Mouse (Mus musculus) CH12.LX (cell line): ENCODE measurements around the gene Phf23. TPM values are rescaled to one million over a fixed set of nuclear protein-coding genes. Genes with fewer than 3 reads are reported as not detected.

Source experiments
- DNase-seq: peaks from one replicate; pipeline ENCODE4 v3.0.0-alpha.2; 2013; ENCODE audit errors: extremely low read depth
- H3K27ac ChIP-seq: 2 replicates; pipeline ENCODE4 v1.5.1; 2012; ENCODE audit warnings: low read depth, mild to moderate bottlenecking, control low read depth, moderate library complexity; ENCODE audit not compliant: insufficient read depth
- H3K27me3 ChIP-seq: replicated peaks from 2 replicates; pipeline ENCODE3; 2012; ENCODE audit warnings: inconsistent platforms
- H3K36me3 ChIP-seq, 2 experiments: replicated peaks in 1 of 2; 2 replicates each; pipeline versions ENCODE3 to v1.6.1; 2012; ENCODE audit warnings: inconsistent platforms in 1 of 2, low read length in 1 of 2, mild to moderate bottlenecking in 1 of 2, mixed read lengths in 1 of 2, moderate library complexity in 1 of 2; ENCODE audit not compliant: control insufficient read depth in 1 of 2, insufficient read depth in 1 of 2
- H3K4me1 ChIP-seq, 2 experiments: 2 replicates each; pipeline ENCODE4 v1.6.1; 2012; ENCODE audit warnings: inconsistent platforms in 1 of 2, moderate library complexity in 1 of 2; ENCODE audit not compliant: insufficient read depth in 2 of 2, control insufficient read depth in 1 of 2
- H3K4me2 ChIP-seq: 2 replicates; pipeline ENCODE4 v1.6.1; 2012; ENCODE audit warnings: low read depth, mild to moderate bottlenecking, control low read depth; ENCODE audit not compliant: poor library complexity, insufficient read depth, severe bottlenecking
- H3K4me3 ChIP-seq, 3 experiments: fragments of 150-350 bp in 1 of 3; sonication (generic) in 1 of 3; replicated peaks in 1 of 3; 2 replicates each; pipeline versions ENCODE3 to v1.5.1; 2011 to 2012; ENCODE audit warnings: low read depth in 2 of 3, low read length in 2 of 3, mild to moderate bottlenecking in 2 of 3, moderate library complexity in 2 of 3, control low read depth in 1 of 3, improper control_type of control experiment in 1 of 3, inconsistent platforms in 1 of 3, mixed read lengths in 1 of 3; ENCODE audit not compliant: poor library complexity in 1 of 3
- H3K79me2 ChIP-seq: replicated peaks from 2 replicates; pipeline ENCODE4 v1.6.1; 2012; ENCODE audit warnings: mild to moderate bottlenecking, moderate library complexity; ENCODE audit not compliant: control insufficient read depth, poor library complexity, insufficient read depth, severe bottlenecking; ENCODE audit errors: extremely low read depth
- H3K9ac ChIP-seq: 2 replicates; pipeline ENCODE4 v1.6.1; 2012; ENCODE audit warnings: low read depth, mild to moderate bottlenecking, control low read depth, moderate library complexity; ENCODE audit not compliant: insufficient read depth
- H3K9me3 ChIP-seq: replicated peaks from 2 replicates; pipeline ENCODE3; 2012; ENCODE audit warnings: low read length, inconsistent platforms, mixed read lengths
- CHD2 ChIP-seq: IDR thresholded peaks from 2 replicates; pipeline ENCODE4 v1.6.1; 2011; ENCODE audit warnings: low read length, improper control_type of control experiment
- E2F4 ChIP-seq: IDR thresholded peaks from 2 replicates; pipeline ENCODE4 v1.6.1; 2011; ENCODE audit warnings: low read depth, low read length, improper control_type of control experiment; ENCODE audit not compliant: insufficient replicate concordance
- ELF1 ChIP-seq: IDR thresholded peaks from 2 replicates; pipeline ENCODE4 v1.6.1; 2014; ENCODE audit warnings: low read depth, mild to moderate bottlenecking, inconsistent platforms, low read length, improper control_type of control experiment
- EP300 ChIP-seq: IDR thresholded peaks from 2 replicates; pipeline ENCODE4 v1.6.1; 2011; ENCODE audit warnings: low read length, improper control_type of control experiment
- ETS1 ChIP-seq: conservative IDR thresholded peaks from 2 replicates; pipeline ENCODE4 v1.6.1; 2012; ENCODE audit warnings: low read depth, mild to moderate bottlenecking, inconsistent platforms, low read length, improper control_type of control experiment, moderate library complexity
- GABPA ChIP-seq: IDR thresholded peaks from 2 replicates; pipeline ENCODE4 v1.6.1; 2012; ENCODE audit warnings: low read depth, low read length, improper control_type of control experiment, inconsistent platforms; ENCODE audit not compliant: insufficient replicate concordance
- HCFC1 ChIP-seq: IDR thresholded peaks from 2 replicates; pipeline ENCODE4 v1.6.1; 2012; ENCODE audit warnings: low read depth, mild to moderate bottlenecking, inconsistent platforms, low read length, improper control_type of control experiment
- IRF4 ChIP-seq: IDR thresholded peaks from 2 replicates; pipeline ENCODE4 v1.6.1; 2014; ENCODE audit warnings: low read depth, mild to moderate bottlenecking, inconsistent platforms, low read length, improper control_type of control experiment
- MAFK ChIP-seq: IDR thresholded peaks from 2 replicates; pipeline ENCODE4 v1.6.1; 2011; ENCODE audit warnings: low read length, improper control_type of control experiment; ENCODE audit not compliant: insufficient replicate concordance
- MAZ ChIP-seq: IDR thresholded peaks from 2 replicates; pipeline ENCODE4 v1.6.1; 2012; ENCODE audit warnings: low read depth, mild to moderate bottlenecking, inconsistent platforms, low read length, improper control_type of control experiment, moderate library complexity
- MXI1 ChIP-seq: IDR thresholded peaks from 2 replicates; pipeline ENCODE4 v1.6.1; 2011; ENCODE audit warnings: mild to moderate bottlenecking, low read depth, low read length, improper control_type of control experiment
- MYC ChIP-seq: IDR thresholded peaks from 2 replicates; pipeline ENCODE4 v1.6.1; 2011; ENCODE audit warnings: low read depth, mild to moderate bottlenecking, improper control_type of control experiment, low read length
- NELFE ChIP-seq: IDR thresholded peaks from 2 replicates; pipeline ENCODE4 v1.6.1; 2011; ENCODE audit warnings: low read depth, low read length, improper control_type of control experiment
- PAX5 ChIP-seq: IDR thresholded peaks from 2 replicates; pipeline ENCODE4 v1.6.1; 2012; ENCODE audit warnings: low read length, inconsistent platforms, mixed read lengths
- POLR2A ChIP-seq: IDR thresholded peaks from 2 replicates; pipeline ENCODE4 v1.6.1; 2011; ENCODE audit warnings: low read depth, mild to moderate bottlenecking, improper control_type of control experiment, low read length
- POLR2AphosphoS2 ChIP-seq: IDR thresholded peaks from 2 replicates; pipeline ENCODE4 v1.6.1; 2011; ENCODE audit warnings: low read depth, low read length, improper control_type of control experiment
- RAD21 ChIP-seq: IDR thresholded peaks from 2 replicates; pipeline ENCODE4 v1.6.1; 2011; ENCODE audit warnings: low read depth, mild to moderate bottlenecking, low read length, improper control_type of control experiment, moderate library complexity
- SIN3A ChIP-seq: IDR thresholded peaks from 2 replicates; pipeline ENCODE4 v1.6.1; 2012; ENCODE audit warnings: low read length, improper control_type of control experiment, inconsistent platforms
- TBP ChIP-seq: conservative IDR thresholded peaks from 2 replicates; pipeline ENCODE4 v1.6.1; 2011; ENCODE audit warnings: low read depth, low read length, improper control_type of control experiment
- TCF12 ChIP-seq: IDR thresholded peaks from 2 replicates; pipeline ENCODE4 v1.6.1; 2014; ENCODE audit warnings: low read depth, mild to moderate bottlenecking, inconsistent platforms, low read length, improper control_type of control experiment
- UBTF ChIP-seq: IDR thresholded peaks from 2 replicates; pipeline ENCODE4 v1.6.1; 2012; ENCODE audit warnings: low read depth, mild to moderate bottlenecking, inconsistent platforms, low read length, improper control_type of control experiment, moderate library complexity
- USF1 ChIP-seq: IDR thresholded peaks from 2 replicates; pipeline ENCODE4 v1.6.1; 2014; ENCODE audit warnings: low read depth, mild to moderate bottlenecking, inconsistent platforms, low read length, improper control_type of control experiment
- USF2 ChIP-seq: conservative IDR thresholded peaks from 2 replicates; pipeline ENCODE4 v1.6.1; 2011; ENCODE audit warnings: low read depth, low read length, improper control_type of control experiment
- ZC3H11A ChIP-seq: IDR thresholded peaks from 2 replicates; pipeline ENCODE4 v1.6.1; 2012; ENCODE audit warnings: low read depth, mild to moderate bottlenecking, inconsistent platforms, low read length, improper control_type of control experiment
- ZNF384 ChIP-seq: IDR thresholded peaks from 2 replicates; pipeline ENCODE4 v1.6.1; 2012; ENCODE audit warnings: low read depth, low read length, improper control_type of control experiment, inconsistent platforms
- dilution Hi-C: fragments of 300-500 bp; cut with MboI; formaldehyde crosslinking; loops from 2 replicates; pipeline ENCODE4 v1.14.3; 2020; ENCODE audit warnings: low sequenced_read_pairs; ENCODE audit not compliant: extremely low pct_unique_long_range_greater_than_20kb, extremely low pct_ligation_motif_present
- in situ Hi-C: fragments of 300-500 bp; cut with MboI; formaldehyde crosslinking; loops from 3 replicates; pipeline ENCODE4 v1.14.3; 2019; ENCODE audit warnings: low sequenced_read_pairs, low pct_ligation_motif_present, low pct_unique_long_range_greater_than_20kb, mixed read lengths
- polyA plus RNA-seq: library from polyadenylated mRNA; unstranded; fragments of >175 nt; gene quantifications from 2 replicates; pipeline ENCODE4 v1.2.1, GENCODE M21; 2012; ENCODE audit warnings: low read depth; ENCODE audit not compliant: insufficient read length
- total RNA-seq, 2 experiments: library from RNA; depleted of rRNA; stranded (reverse); fragments of 300-350 nt in 1 of 2; fragments of >200 nt in 1 of 2; gene quantifications; 2 replicates each; pipeline ENCODE4 v1.2.3; 2012 to 2014

The Phf23 gene
- total and polyA plus RNA-seq, 3 experiments: 67.2 to 93.2 (median 69.0) TPM

GRCm38 (mm10) chr11:69947337-69948065, 48.1 kb upstream of the Phf23 start:
- in situ Hi-C loops: no loop called here
- no peak for TF ChIP-seq ZC3H11A
- no peak for TF ChIP-seq E2F4
- 0 out of 2 replicates have a peak, but pooled peaks have one; percentile 40 for TF ChIP-seq TCF12
- no peak for TF ChIP-seq POLR2A
- no peak for TF ChIP-seq UBTF
- TF ChIP-seq CHD2: 0 out of 2 replicates have a peak, but pooled peaks have one; percentile 20
- no peak for TF ChIP-seq USF1
- H3K4me1 ChIP-seq: peaks cover 21 to 36% of the 10 kb centered on the region in 2 experiments

GRCm38 (mm10) chr11:69948066-69948762, 47.4 kb upstream of the Phf23 start, which contains the start of gene Slc2a4:
TSS of gene Slc2a4 (minus strand) at chr11:69948188.
- peak; percentile 94 for DNase-seq
- in situ Hi-C loops: no loop called here
- H3K4me1 ChIP-seq: peaks cover 23 to 39% of the 10 kb centered on the region in 2 experiments
- H3K79me2 ChIP-seq: no peaks in the 10 kb centered on the region
- dilution Hi-C loops: no loop called here
- H3K9me3 ChIP-seq: no peaks in the 10 kb centered on the region
- no peak within 1 kb of the TSS for H3K9ac ChIP-seq
- H3K4me3 ChIP-seq: peak within 1 kb of the TSS; percentile 24 to 56 (median 43)
- H3K4me2 ChIP-seq: peak within 1 kb of the TSS; percentile 79
- no peak for TF ChIP-seq RAD21
- no peak for TF ChIP-seq PAX5
- no peak for TF ChIP-seq MYC
- TF ChIP-seq HCFC1: no peak
- TF ChIP-seq SIN3A: peak; percentile 65; the same call in 1 of the 2 replicates
- TF ChIP-seq ZNF384: no peak
- TF ChIP-seq E2F4: 0 out of 2 replicates have a peak, but pooled peaks have one; percentile 40
- TF ChIP-seq MAFK: no peak
- TF ChIP-seq EP300: no peak
- no peak for TF ChIP-seq ETS1
- TF ChIP-seq TBP: 0 out of 2 replicates have a peak, but pooled peaks have one; percentile 23
- TF ChIP-seq CHD2: no peak
- TF ChIP-seq MAZ: 0 out of 2 replicates have a peak, but pooled peaks have one; percentile 49
- peak; percentile 55 for TF ChIP-seq POLR2A
- no peak for TF ChIP-seq POLR2AphosphoS2
- TF ChIP-seq USF2: no peak
- no peak for TF ChIP-seq ELF1
- TF ChIP-seq NELFE: no peak
- no peak for TF ChIP-seq ZC3H11A
- TF ChIP-seq MXI1: peak; percentile 70; the same call in 1 of the 2 replicates
- no peak for TF ChIP-seq UBTF
- no peak; the same call in 1 of the 2 replicates for TF ChIP-seq IRF4
- TF ChIP-seq GABPA: no peak
- H3K27me3 ChIP-seq: peaks cover 14% of the 10 kb centered on the region
- H3K27ac ChIP-seq: no peak within 1 kb of the TSS
- H3K36me3 ChIP-seq: peaks cover 0 to 10% of the 10 kb centered on the region in 2 experiments

More at GRCm38 (mm10) chr11:69947337-69948065, 48.1 kb upstream of the Phf23 start:
- Histone ChIP-seq H3K79me2 (no peaks in the 10 kb centered on the region), H3K9me3 (no peaks in the 10 kb centered on the region), H3K4me2 (peak overlapping the region; percentile 79), H3K27me3 (peaks cover 14% of the 10 kb centered on the region), H3K27ac (no peak overlapping the region), H3K9ac (no peak overlapping the region), H3K4me3 (peak overlapping the region in 2 of 3 experiments; percentile 43 to 56), H3K36me3 (peaks cover 0 to 15% of the 10 kb centered on the region in 2 experiments)
- no peak for DNase-seq
- dilution Hi-C loops: no loop called here
